Mouse (Mus musculus) midbrain, embryonic 15.5 days (tissue): ENCODE measurements at regions not wholly inside any gene's neighbourhood (a gene's known extent, or its start where the extent isn't known, plus 50 kb on each side); places are given as distances from the start of the nearest gene placed in this dataset.
"Not testable (repeated sequence)": the region's sequence is repeated elsewhere in the genome, so short reads cannot be mapped to it uniquely, and the experiment has no call there.

Experiments
- ATAC-seq: fragments of 200-750 bp; cut with Nextera tagmentation; replicated peaks from 2 replicates; pipeline ENCODE4 v1.8.0; 2017; ENCODE audit warnings: moderate TSS enrichment
- H3K27ac ChIP-seq: fragments of 300-500 bp; sonication (generic); 2 replicates; pipeline ENCODE4 v1.5.1; 2015; ENCODE audit warnings: mild to moderate bottlenecking, inconsistent platforms
- H3K27me3 ChIP-seq: fragments of 300-500 bp; sonication (generic); replicated peaks from 2 replicates; pipeline ENCODE4 v1.6.1; 2015; ENCODE audit warnings: inconsistent platforms
- H3K36me3 ChIP-seq: fragments of 300-500 bp; sonication (generic); replicated peaks from 2 replicates; pipeline ENCODE4 v1.6.1; 2015; ENCODE audit warnings: inconsistent platforms
- H3K4me1 ChIP-seq: fragments of 300-500 bp; sonication (generic); 2 replicates; pipeline ENCODE4 v1.6.1; 2015; ENCODE audit warnings: inconsistent platforms
- H3K4me2 ChIP-seq: fragments of 300-500 bp; sonication (generic); 2 replicates; pipeline ENCODE4 v1.6.1; 2015; ENCODE audit warnings: inconsistent platforms, mild to moderate bottlenecking, moderate library complexity
- H3K4me3 ChIP-seq: fragments of 300-500 bp; sonication (generic); 2 replicates; pipeline ENCODE4 v1.5.1; 2015; ENCODE audit warnings: mild to moderate bottlenecking, inconsistent platforms
- H3K9ac ChIP-seq: fragments of 300-500 bp; sonication (generic); 2 replicates; pipeline ENCODE4 v1.6.1; 2015; ENCODE audit warnings: mild to moderate bottlenecking, inconsistent platforms
- H3K9me3 ChIP-seq: fragments of 300-500 bp; sonication (generic); 2 replicates; pipeline ENCODE4 v1.6.1; 2016; ENCODE audit warnings: inconsistent platforms
- WGBS: fragments of 180-500 bp; shearing (Covaris S2); methylation state at CpG from one replicate; pipeline ENCODE4 v1.1.7; 2015; ENCODE audit warnings: mixed read lengths; 5-methylcytosine and 5-hydroxymethylcytosine counted together

DNA sequence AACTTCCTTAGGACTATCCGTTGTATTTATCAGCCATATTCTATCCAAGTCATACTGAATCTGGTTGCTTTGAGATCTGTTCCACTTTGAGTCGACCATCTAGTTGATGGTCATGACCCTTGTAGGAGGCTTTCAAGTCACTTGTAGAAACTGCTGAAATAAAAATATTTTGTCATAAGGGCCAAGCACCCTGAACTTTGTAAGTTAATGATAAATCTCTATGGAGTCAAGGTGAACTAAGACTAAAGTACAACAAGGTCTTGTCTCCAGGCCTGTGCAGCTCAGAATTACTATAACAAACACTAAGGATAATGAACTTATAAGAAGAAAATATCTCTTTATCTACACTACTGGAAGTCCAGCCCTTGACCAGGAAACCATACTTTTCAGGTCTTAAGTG lies 193.8 kb upstream of the Plxna2 start:
- H3K9ac ChIP-seq: no peak overlapping the region
- no peak overlapping the region for H3K4me2 ChIP-seq
- WGBS: 89% methylated on average over 2 of the region's 2 CpGs
- no peaks in the 10 kb centered on the region for H3K27me3 ChIP-seq
- no peak overlapping the region for H3K27ac ChIP-seq
- no peak overlapping the region for H3K4me3 ChIP-seq
- no peaks in the 10 kb centered on the region for H3K4me1 ChIP-seq
- H3K9me3 ChIP-seq: no peaks in the 10 kb centered on the region
- no peaks in the 10 kb centered on the region for H3K36me3 ChIP-seq
- no peak for ATAC-seq

DNA sequence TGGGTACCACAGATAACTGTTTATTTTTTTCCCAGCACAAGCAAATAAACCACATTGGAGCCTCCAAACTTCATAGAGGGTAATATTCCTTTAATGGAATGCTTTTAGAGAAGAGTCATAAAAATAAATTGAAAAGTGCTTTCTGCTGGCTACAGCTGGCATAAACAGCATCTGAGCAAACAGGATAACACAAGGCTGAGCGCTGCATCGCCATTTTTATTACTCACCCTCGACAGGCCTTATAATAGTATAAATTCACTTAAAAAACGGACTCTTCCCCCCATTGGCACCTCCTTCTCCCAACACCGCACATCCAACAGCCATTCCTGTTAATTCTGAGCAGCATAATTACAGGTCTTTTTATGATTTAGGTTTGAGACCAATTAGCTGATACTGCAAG lies 205.8 kb upstream of the Plxna2 start:
- H3K9me3 ChIP-seq: no peaks in the 10 kb centered on the region
- ATAC-seq: no peak
- H3K4me1 ChIP-seq: no peaks in the 10 kb centered on the region; the same call in 1 of the 2 replicates
- H3K27ac ChIP-seq: no peak overlapping the region
- 66% methylated on average over 5 of the region's 5 CpGs for WGBS
- H3K27me3 ChIP-seq: no peaks in the 10 kb centered on the region
- no peak overlapping the region for H3K4me2 ChIP-seq
- no peak overlapping the region for H3K9ac ChIP-seq
- H3K4me3 ChIP-seq: no peak overlapping the region
- H3K36me3 ChIP-seq: no peaks in the 10 kb centered on the region

DNA sequence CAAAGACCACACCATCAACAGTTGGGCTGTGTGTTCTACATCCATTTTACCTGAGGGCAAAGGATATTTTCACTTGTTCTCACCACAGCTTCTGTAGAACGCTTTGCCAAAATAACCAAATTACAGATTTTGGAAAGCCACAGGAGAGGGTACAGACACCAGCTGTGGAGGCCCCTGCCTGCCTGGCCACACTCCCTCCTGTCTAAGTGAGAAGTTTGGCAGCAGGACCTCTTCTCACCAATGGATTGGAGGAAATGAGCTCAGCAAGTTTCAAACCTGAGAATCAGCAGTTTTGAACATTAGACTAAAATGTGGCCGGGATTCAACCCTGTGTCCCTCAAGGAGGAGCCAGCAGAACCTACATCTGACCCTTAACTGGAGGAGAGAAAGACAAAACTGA lies 206.2 kb upstream of the Plxna2 start:
- Histone ChIP-seq H3K4me1 (no peaks in the 10 kb centered on the region; the same call in 1 of the 2 replicates), H3K4me2 (no peak overlapping the region), H3K9me3 (no peaks in the 10 kb centered on the region), H3K4me3 (no peak overlapping the region), H3K27ac (no peak overlapping the region), H3K9ac (no peak overlapping the region), H3K27me3 (no peaks in the 10 kb centered on the region), H3K36me3 (no peaks in the 10 kb centered on the region)
- ATAC-seq: no peak
- WGBS: 90% methylated on average over 2 of the region's 2 CpGs

DNA sequence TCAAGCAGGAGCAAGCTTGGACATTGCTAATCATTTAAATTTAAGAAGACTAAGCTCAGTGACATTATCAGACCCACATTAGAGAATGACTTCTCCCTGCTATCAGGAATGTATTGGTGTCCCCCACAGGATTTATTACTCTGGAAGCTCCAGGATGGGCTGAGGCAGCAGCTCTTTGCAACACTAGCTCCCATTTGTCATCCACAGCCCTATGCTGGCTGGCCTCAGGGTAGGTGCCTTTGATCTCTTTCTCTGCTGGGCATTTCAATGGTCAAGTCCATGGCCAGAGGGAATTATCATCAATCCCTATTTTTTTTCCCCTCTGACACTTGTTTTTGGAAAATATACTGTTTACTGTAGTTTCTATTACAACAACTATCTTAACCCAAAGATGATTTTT lies 218.7 kb upstream of the Plxna2 start:
- no peaks in the 10 kb centered on the region for H3K36me3 ChIP-seq
- no peaks in the 10 kb centered on the region for H3K9me3 ChIP-seq
- no peak overlapping the region for H3K9ac ChIP-seq
- no peak overlapping the region for H3K4me3 ChIP-seq
- H3K4me2 ChIP-seq: no peak overlapping the region
- no peaks in the 10 kb centered on the region for H3K4me1 ChIP-seq
- H3K27ac ChIP-seq: no peak overlapping the region
- no peak for ATAC-seq
- H3K27me3 ChIP-seq: no peaks in the 10 kb centered on the region

DNA sequence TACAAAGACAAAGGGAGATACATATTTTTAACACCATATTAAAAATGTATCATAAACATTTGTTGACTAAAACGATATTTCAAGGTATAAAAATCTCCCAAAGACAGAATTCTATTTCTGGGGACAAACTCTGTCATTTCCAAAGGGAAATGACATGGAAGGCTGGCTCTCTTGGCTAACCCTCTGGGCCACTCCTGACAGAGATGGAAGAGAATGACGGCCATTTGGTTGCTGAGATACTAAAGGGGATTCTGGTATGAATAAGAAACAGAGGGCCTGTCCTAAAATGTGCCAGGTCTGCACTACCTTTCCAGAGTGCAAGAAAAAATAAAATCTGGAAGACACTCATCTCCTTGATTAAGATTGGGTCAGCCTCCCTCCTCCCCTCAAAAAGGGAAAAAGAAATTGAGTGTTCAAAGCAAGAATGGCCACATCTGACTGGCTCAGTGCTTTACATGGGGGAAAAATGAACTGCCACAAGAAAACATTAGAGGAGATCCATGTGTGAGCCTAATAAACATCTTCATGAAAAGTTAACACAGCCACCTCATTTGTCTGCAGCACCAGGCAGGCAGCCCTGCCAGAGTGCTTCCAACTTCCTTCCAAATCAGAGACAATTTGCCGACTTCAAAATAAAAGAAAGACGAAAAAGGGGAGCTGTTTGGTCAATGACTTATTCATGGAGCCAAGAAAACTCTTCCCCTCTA lies 221.1 kb upstream of the Plxna2 start:
- no peaks in the 10 kb centered on the region for H3K4me1 ChIP-seq
- H3K4me2 ChIP-seq: no peak overlapping the region
- ATAC-seq: no peak
- WGBS: 72% methylated on average over 4 of the region's 4 CpGs
- H3K27ac ChIP-seq: no peak overlapping the region
- no peaks in the 10 kb centered on the region for H3K27me3 ChIP-seq
- no peak overlapping the region for H3K9ac ChIP-seq
- no peak overlapping the region for H3K4me3 ChIP-seq
- no peaks in the 10 kb centered on the region for H3K36me3 ChIP-seq
- no peaks in the 10 kb centered on the region for H3K9me3 ChIP-seq

DNA sequence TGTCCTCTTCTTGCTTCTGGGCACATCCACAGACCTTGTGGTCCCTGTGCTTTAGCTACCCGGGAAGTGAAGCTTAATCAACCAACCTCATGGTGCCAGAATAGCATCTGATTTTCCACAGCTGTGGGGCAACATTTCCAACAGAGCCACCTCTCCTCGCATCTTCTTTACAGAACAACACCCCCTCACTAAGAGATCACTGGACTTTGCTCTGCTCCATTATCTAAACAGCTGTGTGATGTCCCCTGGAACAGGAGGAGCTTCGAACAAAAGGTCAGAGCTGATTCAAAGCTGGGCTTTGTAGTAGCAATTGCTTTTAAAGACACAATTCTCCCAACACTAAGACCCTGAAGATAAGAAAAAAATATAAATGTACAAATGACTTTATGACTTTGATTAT lies 224.3 kb upstream of the Plxna2 start:
- no peak for ATAC-seq
- 36% methylated on average over 3 of the region's 3 CpGs for WGBS
- no peaks in the 10 kb centered on the region for H3K27me3 ChIP-seq
- H3K4me1 ChIP-seq: no peaks in the 10 kb centered on the region
- H3K36me3 ChIP-seq: no peaks in the 10 kb centered on the region
- no peak overlapping the region for H3K4me3 ChIP-seq
- no peak overlapping the region for H3K27ac ChIP-seq
- H3K9me3 ChIP-seq: no peaks in the 10 kb centered on the region
- no peak overlapping the region for H3K9ac ChIP-seq
- H3K4me2 ChIP-seq: no peak overlapping the region

DNA sequence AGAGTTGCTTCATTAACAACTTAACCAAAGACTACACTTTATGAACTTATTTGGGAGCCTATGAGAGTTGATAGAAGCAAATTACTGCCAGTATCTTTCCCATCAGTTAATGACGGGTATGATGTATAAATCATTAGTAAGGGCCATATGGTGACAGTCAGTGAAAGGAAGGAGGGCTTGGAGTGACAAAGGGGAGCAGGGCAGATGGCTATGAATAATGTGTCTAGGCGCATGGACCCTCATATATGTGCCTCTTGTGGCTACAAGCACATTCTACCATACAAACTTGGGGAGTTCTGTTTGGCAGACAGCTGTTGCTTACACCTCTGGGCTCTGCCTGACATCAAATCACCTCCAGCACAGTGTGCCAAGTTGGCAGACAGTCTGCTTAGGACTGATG lies 227.8 kb upstream of the Plxna2 start:
- Histone ChIP-seq H3K4me2 (no peak overlapping the region), H3K4me3 (no peak overlapping the region), H3K36me3 (no peaks in the 10 kb centered on the region), H3K9me3 (no peaks in the 10 kb centered on the region), H3K9ac (no peak overlapping the region), H3K27ac (no peak overlapping the region), H3K27me3 (no peaks in the 10 kb centered on the region), H3K4me1 (no peaks in the 10 kb centered on the region)
- no peak for ATAC-seq
- 62% methylated on average over 2 of the region's 2 CpGs for WGBS

DNA sequence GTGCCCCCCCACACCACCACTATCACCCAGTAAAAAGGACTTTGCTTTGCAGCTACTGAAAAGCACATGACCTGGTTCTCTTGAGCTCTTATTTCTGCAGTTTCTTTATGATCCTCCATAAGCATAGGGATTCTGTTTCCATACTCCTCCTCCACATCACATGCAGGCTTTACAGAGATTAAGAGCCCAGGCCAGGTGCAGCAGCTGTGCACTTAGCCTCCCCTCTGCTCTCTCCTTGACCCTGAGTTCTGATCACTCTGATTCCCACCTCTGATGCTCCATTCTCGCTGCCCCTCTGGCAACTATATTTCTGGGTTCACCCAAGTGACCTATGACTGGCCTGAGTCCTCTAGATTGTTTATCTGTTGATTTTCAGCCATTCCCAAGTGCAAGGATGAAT lies 239.9 kb upstream of the Plxna2 start:
- Histone ChIP-seq H3K4me3 (no peak overlapping the region), H3K36me3 (no peaks in the 10 kb centered on the region), H3K9ac (no peak overlapping the region), H3K4me2 (no peak overlapping the region), H3K9me3 (no peaks in the 10 kb centered on the region), H3K4me1 (no peaks in the 10 kb centered on the region), H3K27me3 (no peaks in the 10 kb centered on the region), H3K27ac (no peak overlapping the region)
- whole genome bisulfite sequencing: 82% methylated on average over 1 of the region's 1 CpGs
- ATAC-seq: no peak

DNA sequence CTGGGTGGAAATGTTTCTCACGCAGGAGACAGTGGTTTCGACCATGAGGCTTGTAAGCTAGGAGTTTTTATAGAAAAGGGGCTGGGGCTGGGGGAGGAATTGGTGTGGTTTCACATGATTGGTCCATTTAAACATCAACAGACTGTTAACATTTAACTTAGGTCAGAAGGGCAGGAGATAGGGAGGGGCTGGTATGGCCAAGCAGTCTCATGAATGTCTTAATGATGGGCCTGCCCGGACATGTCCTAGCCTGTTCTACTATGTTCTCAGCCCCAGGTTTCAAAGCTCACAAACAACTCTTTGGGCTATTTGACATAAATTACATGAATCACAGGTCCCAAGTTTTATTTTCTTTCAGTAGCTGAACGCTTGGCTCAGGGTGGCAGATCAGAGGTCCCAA lies 244.5 kb upstream of the Plxna2 start:
- H3K9ac ChIP-seq, H3K36me3 ChIP-seq, ATAC-seq, H3K4me3 ChIP-seq, H3K4me1 ChIP-seq, H3K4me2 ChIP-seq, H3K9me3 ChIP-seq, H3K27me3 ChIP-seq, H3K27ac ChIP-seq: not testable (repeated sequence)
- 92% methylated on average over 4 of the region's 4 CpGs for WGBS

DNA sequence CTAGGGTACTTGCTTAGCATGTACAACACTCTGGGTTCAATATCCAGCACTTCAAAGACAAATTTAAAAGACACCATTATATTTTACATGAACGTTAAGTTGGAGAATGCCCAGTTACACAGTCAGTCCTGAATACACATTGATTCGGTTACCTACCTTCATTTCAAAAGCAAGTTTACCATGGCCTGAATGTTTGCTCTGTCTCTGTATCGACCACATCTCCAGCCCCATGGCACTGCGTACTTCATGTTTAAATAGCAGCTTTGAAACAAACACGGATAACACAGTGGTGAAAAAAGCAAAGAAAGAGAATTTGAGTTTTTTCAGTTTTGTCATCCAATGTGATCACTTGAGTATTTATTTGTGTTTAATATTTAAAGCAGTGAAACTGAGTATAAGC lies 254.1 kb upstream of the Plxna2 start:
- Histone ChIP-seq H3K9ac (no peak overlapping the region), H3K27me3 (no peaks in the 10 kb centered on the region), H3K4me2 (no peak overlapping the region), H3K27ac (no peak overlapping the region), H3K4me1 (no peaks in the 10 kb centered on the region), H3K36me3 (no peaks in the 10 kb centered on the region), H3K9me3 (no peaks in the 10 kb centered on the region), H3K4me3 (no peak overlapping the region)
- ATAC-seq: no peak
- 81% methylated on average over 5 of the region's 5 CpGs for WGBS

DNA sequence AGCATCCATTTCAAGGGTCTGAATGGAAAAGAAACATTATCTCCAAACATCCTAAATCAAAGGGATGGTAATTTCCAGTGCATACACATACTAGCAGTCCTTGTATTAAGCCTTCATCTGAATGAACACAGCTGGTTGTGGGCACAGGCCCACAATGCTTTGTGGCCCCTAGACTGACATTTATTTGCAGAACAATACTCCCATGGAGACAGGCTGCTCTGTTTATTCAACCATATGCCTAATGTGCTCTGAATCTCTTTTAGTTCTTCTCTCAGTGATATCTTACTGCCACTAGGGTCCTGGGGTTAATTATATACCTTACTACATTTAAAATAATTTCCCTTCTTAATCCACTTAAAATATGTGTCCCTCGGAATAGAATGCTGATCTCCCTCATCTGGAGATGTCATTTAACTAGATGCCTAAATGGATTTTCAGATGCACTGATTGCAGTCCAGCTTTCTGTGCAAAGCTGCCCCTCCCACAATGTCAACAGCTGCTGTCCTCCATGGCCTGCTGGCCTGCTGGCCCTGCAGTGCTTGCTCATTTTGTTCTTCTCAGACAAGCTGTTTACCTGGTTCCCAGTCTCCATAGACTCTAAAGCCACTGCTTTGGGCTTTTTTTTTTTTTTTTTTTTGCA lies 254.8 kb upstream of the Plxna2 start:
- no peaks in the 10 kb centered on the region for H3K9me3 ChIP-seq
- no peaks in the 10 kb centered on the region for H3K27me3 ChIP-seq
- 22% methylated on average over 1 of the region's 1 CpGs for WGBS
- H3K9ac ChIP-seq: no peak overlapping the region
- no peak overlapping the region for H3K4me2 ChIP-seq
- no peak overlapping the region for H3K27ac ChIP-seq
- no peak for ATAC-seq
- no peak overlapping the region for H3K4me3 ChIP-seq
- H3K36me3 ChIP-seq: no peaks in the 10 kb centered on the region
- H3K4me1 ChIP-seq: no peaks in the 10 kb centered on the region

DNA sequence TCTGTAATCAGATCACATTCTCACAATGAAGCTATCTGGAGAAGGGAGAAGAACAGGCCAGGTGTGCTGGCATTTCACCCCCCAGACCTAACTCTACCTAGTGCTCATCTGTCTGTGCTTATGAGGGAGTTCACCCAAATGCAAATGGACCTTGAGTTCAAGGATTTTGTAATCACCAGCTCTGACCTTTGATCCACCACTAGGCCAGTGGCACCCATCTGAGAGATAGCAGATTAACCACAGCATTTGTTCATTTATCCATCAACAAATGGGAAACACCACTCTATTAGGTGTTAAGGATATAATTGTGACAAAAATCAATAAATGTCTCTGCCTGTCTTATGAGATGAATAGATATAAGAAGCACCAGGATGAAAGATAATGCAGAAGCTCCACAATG lies 255.7 kb upstream of the Plxna2 start:
- Histone ChIP-seq H3K4me1 (no peaks in the 10 kb centered on the region), H3K9me3 (no peaks in the 10 kb centered on the region), H3K27me3 (no peaks in the 10 kb centered on the region), H3K9ac (no peak overlapping the region), H3K36me3 (no peaks in the 10 kb centered on the region), H3K4me2 (no peak overlapping the region), H3K4me3 (no peak overlapping the region), H3K27ac (no peak overlapping the region)
- ATAC-seq: no peak

DNA sequence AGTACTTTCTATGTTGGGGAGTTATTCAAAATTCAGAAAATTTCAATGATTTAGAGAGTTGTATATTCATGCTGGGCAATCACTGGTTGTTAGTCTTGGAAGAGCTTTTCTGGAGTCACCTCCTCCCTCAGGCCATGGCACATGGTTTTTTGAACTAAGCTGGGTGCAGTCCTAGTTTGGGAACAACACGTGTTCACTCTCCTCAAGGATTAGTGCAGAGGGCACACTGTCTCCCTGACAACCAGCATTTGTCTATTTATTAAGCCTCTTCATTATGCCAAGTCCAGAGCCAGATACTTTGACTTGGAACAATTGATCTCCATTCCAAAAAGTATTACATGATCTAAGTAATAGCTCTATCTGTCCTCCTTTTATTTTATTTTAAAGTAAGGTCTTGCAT lies 256.7 kb upstream of the Plxna2 start:
- no peak overlapping the region for H3K9ac ChIP-seq
- no peaks in the 10 kb centered on the region for H3K36me3 ChIP-seq
- H3K4me1 ChIP-seq: no peaks in the 10 kb centered on the region
- H3K27ac ChIP-seq: no peak overlapping the region
- WGBS: 8% methylated on average over 1 of the region's 1 CpGs
- no peaks in the 10 kb centered on the region for H3K9me3 ChIP-seq
- H3K4me3 ChIP-seq: no peak overlapping the region
- no peaks in the 10 kb centered on the region for H3K27me3 ChIP-seq
- H3K4me2 ChIP-seq: no peak overlapping the region
- no peak for ATAC-seq
